Mouse (Mus musculus): ENCODE measurements around the gene Iqgap1. TPM values are rescaled to one million over a fixed set of nuclear protein-coding genes. Genes with fewer than 3 reads are reported as not detected.

Gene Iqgap1
- total RNA-seq (2021) = 10 to 100 TPM; 26.3 TPM
- long read RNA-seq, experiment 1, partial matches to known transcripts = 3 of 5 reads
- long read RNA-seq, experiment 1, other reads (novel, unspliced or antisense) = 2 of 5 reads
- long read RNA-seq, experiment 2, full-length matches to known transcripts = 1 of 7 reads
- long read RNA-seq, experiment 2, partial matches to known transcripts = 5 of 7 reads
- long read RNA-seq, experiment 2, other reads (novel, unspliced or antisense) = 1 of 7 reads

GRCm38 (mm10) chr7:80825843-80826403, at the start of gene Iqgap1:
Iqgap1 (minus strand) TSS chr7:80825974.
- DNase-seq (ENCODE audit: low spot score in 2 of 2) = no peak

- no peak for DNase-seq (ENCODE audit: low spot score in 2 of 2)
Measured at GRCm38 (mm10) chr7:80873631-80874030, 47.9 kb upstream of the Iqgap1 start.

- DNase-seq (ENCODE audit: low spot score in 2 of 2) = no peak
Measured at GRCm38 (mm10) chr7:80873038-80873437, 47.3 kb upstream of the Iqgap1 start.

- DNase-seq (ENCODE audit: low spot score in 2 of 2) = no peak
Measured at GRCm38 (mm10) chr7:80868686-80869085, 42.9 kb upstream of the Iqgap1 start.

GRCm38 (mm10) chr7:80866514-80867147, 40.9 kb upstream of the Iqgap1 start:
- no peak for DNase-seq (ENCODE audit: low spot score in 2 of 2)

GRCm38 (mm10) chr7:80865521-80865920, 39.7 kb upstream of the Iqgap1 start:
- DNase-seq (ENCODE audit: low spot score in 2 of 2) = no peak

- no peak for DNase-seq (ENCODE audit: low spot score in 2 of 2)
Measured at GRCm38 (mm10) chr7:80864831-80865230, 39.1 kb upstream of the Iqgap1 start.

- DNase-seq (ENCODE audit: low spot score in 2 of 2) = no peak
Measured at GRCm38 (mm10) chr7:80864151-80864550, 38.4 kb upstream of the Iqgap1 start.

- DNase-seq (ENCODE audit: low spot score in 2 of 2) = no peak
Measured at GRCm38 (mm10) chr7:80863520-80863919, 37.7 kb upstream of the Iqgap1 start.

GRCm38 (mm10) chr7:80862475-80862874, 36.7 kb upstream of the Iqgap1 start:
- DNase-seq (ENCODE audit: low spot score in 2 of 2) = no peak

GRCm38 (mm10) chr7:80860729-80861274, 35.0 kb upstream of the Iqgap1 start, which contains the start of gene Zscan2:
Zscan2 (plus strand) TSS chr7:80860920.
- DNase-seq (ENCODE audit: low spot score in 2 of 2) = peak; percentile 93 to 95

GRCm38 (mm10) chr7:80860227-80860626, 34.5 kb upstream of the Iqgap1 start:
- DNase-seq (ENCODE audit: low spot score in 2 of 2) = no peak

GRCm38 (mm10) chr7:80857181-80857580, 31.4 kb upstream of the Iqgap1 start:
- peak; percentile 65 to 79 for DNase-seq (ENCODE audit: low spot score in 2 of 2)

- peak; percentile 32 to 48 for DNase-seq (ENCODE audit: low spot score in 2 of 2)
Measured at GRCm38 (mm10) chr7:80855316-80855715, 29.5 kb upstream of the Iqgap1 start.

- no peak for DNase-seq (ENCODE audit: low spot score in 2 of 2)
Measured at GRCm38 (mm10) chr7:80853218-80853617, 27.4 kb upstream of the Iqgap1 start.

- DNase-seq (ENCODE audit: low spot score in 2 of 2) = no peak
Measured at GRCm38 (mm10) chr7:80850520-80850919, 24.7 kb upstream of the Iqgap1 start.

- DNase-seq (ENCODE audit: low spot score in 2 of 2) = peak in 1 of 2 experiments; percentile 53
Measured at GRCm38 (mm10) chr7:80849710-80850109, 23.9 kb upstream of the Iqgap1 start.

- no peak for DNase-seq (ENCODE audit: low spot score in 2 of 2)
Measured at GRCm38 (mm10) chr7:80849267-80849666, 23.5 kb upstream of the Iqgap1 start.

GRCm38 (mm10) chr7:80846709-80847108, 20.9 kb upstream of the Iqgap1 start:
- DNase-seq (ENCODE audit: low spot score in 2 of 2) = no peak

GRCm38 (mm10) chr7:80846280-80846678, 20.5 kb upstream of the Iqgap1 start:
- DNase-seq (ENCODE audit: low spot score in 2 of 2) = no peak

- no peak for DNase-seq (ENCODE audit: low spot score in 2 of 2)
Measured at GRCm38 (mm10) chr7:80845621-80846279, 20.0 kb upstream of the Iqgap1 start.

GRCm38 (mm10) chr7:80844691-80845090, 18.9 kb upstream of the Iqgap1 start:
- no peak for DNase-seq (ENCODE audit: low spot score in 2 of 2)

All from layer of hippocampus, postnatal 14 days (tissue).